Mouse (Mus musculus): ENCODE results near the gene Slc5a9. TPM values are rescaled to one million over a fixed set of nuclear protein-coding genes. Genes with fewer than 3 reads are reported as not detected.

Gene Slc5a9
- polyA plus RNA-seq, 1 experiment from 2014 or later: 1.3 TPM

DNA sequence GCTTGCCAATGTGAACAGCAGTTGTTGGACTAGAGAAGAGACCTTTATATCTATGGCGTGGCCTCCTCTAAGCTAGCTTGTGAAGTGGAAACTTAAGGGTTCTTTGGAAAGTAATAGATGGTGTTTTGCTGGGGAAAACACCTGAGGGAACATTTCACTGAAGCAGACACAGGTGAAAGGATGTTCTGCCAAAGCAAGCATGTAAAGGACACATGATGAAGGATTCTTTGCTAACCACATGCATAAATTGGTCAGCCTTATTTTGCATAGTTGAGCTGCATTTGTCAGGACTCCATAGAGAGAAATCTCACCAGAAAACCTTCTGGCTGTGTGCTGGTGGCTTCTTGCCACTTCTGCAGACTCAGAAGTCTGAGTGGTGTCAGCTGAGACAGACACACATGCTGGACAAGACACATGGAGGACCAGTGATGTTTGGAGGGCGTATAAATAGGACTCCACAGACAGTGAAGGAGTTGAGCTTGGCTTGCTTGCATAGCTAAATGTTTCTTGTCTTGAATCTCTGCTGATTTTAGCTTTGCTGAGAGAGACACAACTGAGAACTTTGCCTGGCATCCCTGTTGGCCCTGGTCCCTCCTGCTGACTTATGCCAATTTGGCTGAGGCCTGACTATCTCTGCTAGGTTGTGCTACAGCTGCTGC, 34.8 kb downstream of the Slc5a9 start:
- WGBS: 82% methylated on average over 2 of the region's 2 CpGs
- ATAC-seq: no peak
- H3K27me3 ChIP-seq (replicated peaks): no peaks in the 10 kb centered on the region

DNA sequence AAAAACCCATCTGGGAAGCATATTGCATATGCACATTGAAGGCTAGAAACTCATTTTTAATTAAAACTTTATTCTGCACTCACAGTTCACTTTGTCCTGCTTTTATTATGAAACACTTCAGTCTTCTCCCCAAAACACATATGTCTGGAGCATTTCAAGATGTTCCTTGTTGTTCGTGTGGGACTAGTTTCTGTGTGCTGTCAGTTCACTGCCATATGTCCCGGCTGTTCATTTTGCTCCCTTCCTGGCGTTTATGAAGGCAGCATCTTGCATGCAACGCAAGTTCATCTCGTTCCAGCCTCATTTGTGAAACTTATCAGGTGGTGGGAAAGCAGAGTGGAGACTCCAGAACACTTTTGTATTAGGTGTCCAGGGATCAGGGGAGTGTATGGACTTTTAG, 36.0 kb downstream of the Slc5a9 start:
- Histone ChIP-seq H3K4me2 (replicated peaks) (no peak overlapping the region), H3K36me3 (no peaks in the 10 kb centered on the region), H3K4me3 (replicated peaks) (no peak overlapping the region), H3K4me1 (replicated peaks) (no peaks in the 10 kb centered on the region), H3K9ac (no peak overlapping the region), H3K27me3 (replicated peaks) (no peaks in the 10 kb centered on the region), H3K9me3 (no peaks in the 10 kb centered on the region), H3K27ac (no peak overlapping the region)
- 78% methylated on average over 5 of the region's 5 CpGs for WGBS
- ATAC-seq: no peak

More for the DNA sequence above, 34.8 kb downstream of the Slc5a9 start:
- Histone ChIP-seq H3K9me3 (no peaks in the 10 kb centered on the region), H3K4me1 (replicated peaks) (no peaks in the 10 kb centered on the region), H3K4me2 (replicated peaks) (no peak overlapping the region), H3K4me3 (replicated peaks) (no peak overlapping the region), H3K9ac (no peak overlapping the region), H3K27ac (no peak overlapping the region), H3K36me3 (no peaks in the 10 kb centered on the region)

DNA sequence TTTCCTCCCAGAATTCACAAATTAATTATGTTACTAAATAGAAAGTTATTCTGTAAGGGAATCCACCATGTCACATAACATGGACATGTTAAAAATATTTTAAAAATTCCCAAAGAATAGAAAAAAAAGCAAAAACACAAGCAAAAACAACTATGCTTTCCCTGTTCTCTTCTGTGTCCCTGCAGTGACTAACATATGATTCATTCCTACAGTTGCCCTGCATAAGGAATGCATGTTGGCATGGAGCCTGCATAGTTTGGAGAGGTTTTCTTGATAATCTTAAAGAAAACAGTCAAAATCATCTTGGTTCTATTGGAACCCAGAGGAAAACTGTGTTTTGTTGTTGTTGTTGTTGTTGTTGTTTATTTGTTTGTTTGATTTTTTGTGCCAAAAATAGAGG, 50.1 kb downstream of the Slc5a9 start:
- no peaks in the 10 kb centered on the region for H3K9me3 ChIP-seq
- ATAC-seq: no peak
- H3K4me3 ChIP-seq (replicated peaks): no peak overlapping the region
- no peaks in the 10 kb centered on the region for H3K36me3 ChIP-seq
- no peak overlapping the region for H3K4me2 ChIP-seq (replicated peaks)
- H3K27me3 ChIP-seq (replicated peaks): no peaks in the 10 kb centered on the region
- H3K4me1 ChIP-seq (replicated peaks): no peaks in the 10 kb centered on the region
- H3K27ac ChIP-seq: no peak overlapping the region
- no peak overlapping the region for H3K9ac ChIP-seq

DNA sequence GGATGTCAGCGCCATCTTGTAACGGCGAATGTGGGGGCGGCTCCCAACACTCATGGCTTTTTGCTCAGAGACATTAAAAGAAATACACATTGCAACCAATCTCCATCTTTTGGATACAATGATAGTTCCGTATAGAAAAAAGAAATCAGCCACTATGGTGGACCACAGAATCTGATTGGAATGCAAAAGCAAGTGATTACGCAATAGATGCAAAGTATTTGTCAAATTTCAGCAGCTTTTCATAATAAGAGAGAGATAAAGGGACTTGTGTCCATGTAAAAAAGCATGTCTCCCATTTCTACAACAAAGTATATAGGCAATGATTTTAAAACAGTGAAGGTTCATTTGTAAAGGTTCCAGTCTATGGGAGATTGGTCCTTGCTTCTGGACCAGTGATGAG, 63.8 kb downstream of the Slc5a9 start:
- Histone ChIP-seq H3K4me1 (replicated peaks) (no peaks in the 10 kb centered on the region), H3K27ac (no peak overlapping the region), H3K4me2 (replicated peaks) (no peak overlapping the region), H3K9me3 (no peaks in the 10 kb centered on the region), H3K4me3 (replicated peaks) (no peak overlapping the region), H3K36me3 (no peaks in the 10 kb centered on the region), H3K9ac (no peak overlapping the region), H3K27me3 (replicated peaks) (no peaks in the 10 kb centered on the region)
- WGBS: 97% methylated on average over 6 of the region's 6 CpGs
- ATAC-seq: no peak

Other genes starting within 250 kb of the Slc5a9 start
- gene Spata6, start 182.9 kb downstream of the Slc5a9 start, polyA plus RNA-seq (2015; fragmentation: Nextera tagmentation; extraction: Ambion mirVana): 16.5 and 16.8 TPM in 2 replicates
- gene Skint8, start 16.5 kb upstream of the Slc5a9 start, polyA plus RNA-seq (2015; fragmentation: Nextera tagmentation; extraction: Ambion mirVana): not detected in 2 replicates
- gene Skint7, start 70.0 kb upstream of the Slc5a9 start, polyA plus RNA-seq (2015; fragmentation: Nextera tagmentation; extraction: Ambion mirVana): not detected in 2 replicates
- gene Skint1, start 103.4 kb upstream of the Slc5a9 start, polyA plus RNA-seq (2015; fragmentation: Nextera tagmentation; extraction: Ambion mirVana): not detected in 2 replicates
- gene Skint4, start 169.1 kb upstream of the Slc5a9 start, polyA plus RNA-seq (2015; fragmentation: Nextera tagmentation; extraction: Ambion mirVana): not detected in 2 replicates